Mouse (Mus musculus) small intestine, adult 2 months (tissue): ENCODE data around the gene Mgat4c.

Experiments used
- CTCF ChIP-seq: fragments of 200-500 bp; IDR thresholded peaks from 2 replicates; pipeline ENCODE4 v1.5.1; 2012; ENCODE audit warnings: low read depth, mild to moderate bottlenecking, control low read depth, inconsistent platforms, low read length, moderate library complexity, mixed read lengths; ENCODE audit not compliant: insufficient replicate concordance, insufficient read length; ENCODE audit errors: extremely low read depth
- POLR2A ChIP-seq: fragments of 200-500 bp; IDR thresholded peaks from 2 replicates; pipeline ENCODE4 v1.6.1; 2012; ENCODE audit warnings: low read depth, mild to moderate bottlenecking, control low read depth, inconsistent platforms, low read length, moderate library complexity

- TF ChIP-seq POLR2A (no peak), CTCF (no peak)
Measured at GRCm38 (mm10) chr10:101635266-101635665, 46.0 kb upstream of the Mgat4c start.
